Mouse (Mus musculus) hindbrain, embryonic 13.5 days (tissue): Measurements from ENCODE around the gene Lsamp. TPM values are rescaled to one million over a fixed set of nuclear protein-coding genes. Genes with fewer than 3 reads are reported as not detected.

Experiments used
- ATAC-seq: fragments of 200-750 bp; cut with Nextera tagmentation; 2 replicates; pipeline ENCODE4 v1.8.0; 2017; ENCODE audit warnings: moderate TSS enrichment; ENCODE audit not compliant: low FRiP score
- H3K27ac ChIP-seq: fragments of 300-500 bp; sonication (generic); 2 replicates; pipeline ENCODE4 v1.5.1; 2015; ENCODE audit warnings: inconsistent platforms, mild to moderate bottlenecking, moderate library complexity
- H3K27me3 ChIP-seq: fragments of 300-500 bp; sonication (generic); 2 replicates; pipeline ENCODE4 v1.6.1; 2015; ENCODE audit warnings: mild to moderate bottlenecking, inconsistent platforms
- H3K36me3 ChIP-seq: fragments of 300-500 bp; sonication (generic); 2 replicates; pipeline ENCODE4 v1.6.1; 2015; ENCODE audit warnings: mild to moderate bottlenecking, inconsistent platforms
- H3K4me1 ChIP-seq: fragments of 300-500 bp; sonication (generic); replicated peaks from 2 replicates; pipeline ENCODE4 v1.6.1; 2015; ENCODE audit warnings: inconsistent platforms
- H3K4me2 ChIP-seq: fragments of 300-500 bp; sonication (generic); 2 replicates; pipeline ENCODE4 v1.6.1; 2015; ENCODE audit warnings: inconsistent platforms, mild to moderate bottlenecking, moderate library complexity
- H3K4me3 ChIP-seq: fragments of 300-500 bp; sonication (generic); 2 replicates; pipeline ENCODE4 v1.5.1; 2015; ENCODE audit warnings: mild to moderate bottlenecking, inconsistent platforms
- H3K9ac ChIP-seq: fragments of 300-500 bp; sonication (generic); 2 replicates; pipeline ENCODE4 v1.6.1; 2015; ENCODE audit warnings: mild to moderate bottlenecking, inconsistent platforms
- H3K9me3 ChIP-seq: fragments of 300-500 bp; sonication (generic); 2 replicates; pipeline ENCODE4 v1.6.1; 2016; ENCODE audit warnings: inconsistent platforms
- WGBS: fragments of 180-500 bp; shearing (Covaris S2); methylation state at CpG from one replicate; pipeline ENCODE4 v1.1.7; 2015; 5-methylcytosine and 5-hydroxymethylcytosine counted together
- polyA plus RNA-seq: library from polyadenylated mRNA; unstranded; fragments of >200 nt; fragmentation: Nextera tagmentation; extraction: Ambion mirVana; gene quantifications from 2 replicates; pipeline ENCODE4 v1.2.1, GENCODE M21; 2015

Gene Lsamp
- polyA plus RNA-seq, 1 experiment from 2014 or later, result 59.0 TPM

DNA sequence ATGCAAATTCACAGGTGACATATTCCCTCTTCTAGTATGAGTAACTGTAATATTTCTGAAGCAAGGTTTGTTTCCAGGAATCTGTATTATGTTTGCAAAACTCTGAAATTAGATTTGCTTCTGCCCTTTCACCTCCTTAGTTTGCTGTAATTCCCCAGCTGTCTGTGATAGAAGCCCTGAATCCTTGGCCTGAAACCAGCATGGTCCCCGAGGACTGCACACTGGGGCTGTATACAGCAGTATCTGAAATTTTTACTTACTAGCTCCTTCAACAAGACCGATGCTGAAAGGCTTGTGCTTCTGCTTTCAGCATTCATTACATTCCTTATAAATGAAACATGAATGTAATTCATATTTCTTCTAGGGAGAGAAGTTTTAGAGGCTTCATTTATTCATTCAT is 91.4 kb downstream of the Lsamp start:
- H3K4me1 ChIP-seq, result peaks cover 7% of the 10 kb centered on the region
- H3K36me3 ChIP-seq, result no peaks in the 10 kb centered on the region
- 72% methylated on average over 2 of the region's 2 CpGs for WGBS
- H3K9me3 ChIP-seq, result no peaks in the 10 kb centered on the region
- no peak overlapping the region for H3K4me2 ChIP-seq
- H3K27me3 ChIP-seq, result no peaks in the 10 kb centered on the region
- no peak overlapping the region for H3K4me3 ChIP-seq
- H3K9ac ChIP-seq, result no peak overlapping the region
- ATAC-seq, result no peak
- H3K27ac ChIP-seq, result no peak overlapping the region

DNA sequence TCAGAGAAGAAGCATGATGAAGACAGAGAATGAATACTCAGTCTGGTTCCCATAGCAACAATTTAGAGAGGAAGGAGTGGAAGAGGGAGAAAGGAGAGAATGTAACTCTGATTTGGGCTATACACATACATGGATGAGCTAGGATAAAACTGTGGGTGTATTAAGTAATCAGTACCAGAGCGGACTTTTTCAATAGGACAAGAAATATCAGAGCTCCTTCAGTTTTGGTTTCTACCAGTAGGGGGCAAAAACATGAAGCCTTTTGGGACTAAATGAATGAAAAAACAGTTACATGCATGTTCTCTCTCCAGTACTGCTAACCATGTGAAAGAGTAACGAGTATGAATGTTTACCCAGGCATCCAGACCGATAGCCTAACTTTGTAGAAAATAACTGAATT is 96.1 kb downstream of the Lsamp start:
- Histone ChIP-seq H3K36me3 (no peaks in the 10 kb centered on the region), H3K4me1 (peaks cover 7% of the 10 kb centered on the region), H3K9ac (no peak overlapping the region), H3K4me3 (no peak overlapping the region), H3K27me3 (no peaks in the 10 kb centered on the region), H3K27ac (no peak overlapping the region; the same call in 1 of the 2 replicates), H3K9me3 (no peaks in the 10 kb centered on the region), H3K4me2 (no peak overlapping the region)
- ATAC-seq, result no peak
- 76% methylated on average over 3 of the region's 3 CpGs for WGBS

GRCm38 (mm10) chr16:40104329-40104728 is 120.2 kb downstream of the Lsamp start:
- Histone ChIP-seq H3K4me3 (no peak overlapping the region), H3K27me3 (no peaks in the 10 kb centered on the region), H3K4me2 (no peak overlapping the region), H3K9me3 (no peaks in the 10 kb centered on the region), H3K36me3 (no peaks in the 10 kb centered on the region), H3K9ac (no peak overlapping the region), H3K27ac (no peak overlapping the region), H3K4me1 (no peaks in the 10 kb centered on the region)
- no peak for ATAC-seq
- WGBS, result 54% methylated on average over 4 of the region's 4 CpGs

- H3K27ac ChIP-seq, result peak overlapping the region; percentile 58
- peaks cover 7% of the 10 kb centered on the region; the same call in 1 of the 2 replicates for H3K4me1 ChIP-seq
- H3K27me3 ChIP-seq, result no peaks in the 10 kb centered on the region
- no peak overlapping the region for H3K9ac ChIP-seq
- no peak overlapping the region for H3K4me2 ChIP-seq
- H3K36me3 ChIP-seq, result no peaks in the 10 kb centered on the region
- no peaks in the 10 kb centered on the region for H3K9me3 ChIP-seq
- ATAC-seq, result 0 out of 2 replicates have a peak, but pooled peaks have one; percentile 49
- no peak overlapping the region for H3K4me3 ChIP-seq
- 30% methylated on average over 1 of the region's 1 CpGs for WGBS
These were observed 198.8 kb downstream of the Lsamp start for GRCm38 (mm10) chr16:40182918-40183317.

DNA sequence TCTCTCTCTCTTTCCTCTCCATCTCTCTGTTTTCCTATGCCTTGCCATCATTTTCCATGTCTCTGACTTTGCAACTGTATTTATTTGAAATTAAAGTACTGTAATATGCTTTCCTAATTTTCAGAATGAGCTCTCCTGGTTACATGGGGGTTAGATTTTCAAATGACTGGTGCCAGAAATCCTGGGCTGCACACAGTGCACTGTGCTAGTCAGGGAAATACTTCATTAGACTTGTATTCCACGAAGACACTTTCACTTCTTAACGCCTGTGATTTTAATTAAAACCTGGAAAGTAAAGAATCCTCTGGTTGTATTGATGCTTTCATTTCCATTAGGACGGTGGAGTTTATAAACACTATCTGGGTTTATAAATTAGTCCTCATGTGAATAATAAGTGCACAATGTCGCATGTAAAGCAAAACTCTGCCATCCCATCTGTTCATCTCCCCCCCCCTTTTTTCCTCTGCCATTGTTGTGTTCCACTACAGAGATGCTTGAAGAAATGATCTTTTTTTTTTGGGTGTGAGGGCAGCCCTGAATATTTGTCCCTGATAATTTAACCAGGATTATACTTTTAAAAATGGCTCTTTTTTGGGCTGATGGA is 203.9 kb downstream of the Lsamp start:
- no peak for ATAC-seq
- Histone ChIP-seq H3K4me2 (no peak overlapping the region), H3K4me1 (peaks cover 4% of the 10 kb centered on the region; the same call in 1 of the 2 replicates), H3K4me3 (no peak overlapping the region), H3K9me3 (no peaks in the 10 kb centered on the region), H3K36me3 (no peaks in the 10 kb centered on the region), H3K9ac (no peak overlapping the region), H3K27me3 (no peaks in the 10 kb centered on the region), H3K27ac (no peak overlapping the region)
- WGBS, result 49% methylated on average over 4 of the region's 4 CpGs

GRCm38 (mm10) chr16:40194401-40194800 is 210.2 kb downstream of the Lsamp start:
- WGBS, result 47% methylated on average over 3 of the region's 3 CpGs
- no peak overlapping the region for H3K4me2 ChIP-seq
- no peak overlapping the region for H3K4me3 ChIP-seq
- H3K27me3 ChIP-seq, result no peaks in the 10 kb centered on the region
- no peak overlapping the region for H3K9ac ChIP-seq
- no peaks in the 10 kb centered on the region for H3K9me3 ChIP-seq
- H3K27ac ChIP-seq, result no peak overlapping the region
- no peak for ATAC-seq
- no peaks in the 10 kb centered on the region for H3K4me1 ChIP-seq
- no peaks in the 10 kb centered on the region for H3K36me3 ChIP-seq

DNA sequence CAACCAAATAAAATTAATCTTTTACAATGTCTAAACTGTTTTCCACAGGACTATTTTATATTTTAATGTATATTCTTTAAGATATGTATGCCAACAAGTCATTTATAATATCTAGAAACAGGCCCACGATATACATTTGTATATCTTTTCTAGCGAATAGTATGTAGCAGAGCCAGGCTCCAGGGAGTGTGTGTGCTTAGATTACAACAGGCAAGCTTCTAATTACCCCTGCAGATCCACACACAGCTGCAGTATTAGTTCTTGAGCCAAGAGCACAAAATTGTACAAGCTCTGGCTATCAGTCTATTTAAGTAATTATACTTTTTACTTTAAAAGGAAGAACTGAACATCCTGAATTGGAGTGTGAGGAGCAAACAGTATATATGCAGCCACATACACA is 210.7 kb downstream of the Lsamp start:
- WGBS, result 82% methylated on average over 2 of the region's 2 CpGs
- ATAC-seq, result no peak
- H3K4me2 ChIP-seq, result no peak overlapping the region
- H3K9ac ChIP-seq, result no peak overlapping the region
- no peak overlapping the region for H3K4me3 ChIP-seq
- no peaks in the 10 kb centered on the region for H3K36me3 ChIP-seq
- H3K9me3 ChIP-seq, result no peaks in the 10 kb centered on the region
- H3K27ac ChIP-seq, result no peak overlapping the region
- no peaks in the 10 kb centered on the region for H3K4me1 ChIP-seq
- no peaks in the 10 kb centered on the region for H3K27me3 ChIP-seq

- Histone ChIP-seq H3K36me3 (no peaks in the 10 kb centered on the region), H3K4me1 (peaks cover 7% of the 10 kb centered on the region), H3K4me3 (no peak overlapping the region), H3K9ac (no peak overlapping the region), H3K27me3 (no peaks in the 10 kb centered on the region), H3K9me3 (no peaks in the 10 kb centered on the region), H3K27ac (no peak overlapping the region), H3K4me2 (no peak overlapping the region)
- ATAC-seq, result no peak
- WGBS, result 58% methylated on average over 5 of the region's 5 CpGs
These were observed 244.5 kb downstream of the Lsamp start for GRCm38 (mm10) chr16:40228627-40229026.

DNA sequence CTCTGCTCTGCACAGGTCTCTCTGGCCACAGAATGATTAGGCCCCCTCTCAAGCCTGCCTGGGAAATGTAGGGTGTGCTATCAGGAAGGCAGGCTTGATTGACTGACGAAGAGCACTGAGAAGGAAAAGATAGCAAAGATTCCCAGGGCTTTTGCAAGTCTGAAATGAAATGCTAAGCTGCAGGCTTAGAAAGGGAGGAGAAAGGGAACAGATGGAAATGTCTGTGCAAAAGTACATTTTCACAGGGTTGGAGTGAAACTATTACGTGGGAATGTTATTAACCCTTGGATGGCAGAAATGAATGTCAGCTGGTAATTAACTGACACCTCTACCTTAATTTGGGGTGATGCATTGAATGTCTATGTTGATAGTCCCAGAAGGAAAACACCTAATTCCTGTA is 248.9 kb downstream of the Lsamp start:
- H3K9ac ChIP-seq, result no peak overlapping the region
- no peak overlapping the region for H3K27ac ChIP-seq
- no peaks in the 10 kb centered on the region for H3K36me3 ChIP-seq
- H3K9me3 ChIP-seq, result no peaks in the 10 kb centered on the region
- 70% methylated on average over 2 of the region's 2 CpGs for WGBS
- no peak overlapping the region for H3K4me3 ChIP-seq
- H3K4me1 ChIP-seq, result peaks cover 17% of the 10 kb centered on the region
- no peak overlapping the region for H3K4me2 ChIP-seq
- no peak for ATAC-seq
- no peaks in the 10 kb centered on the region for H3K27me3 ChIP-seq

GRCm38 (mm10) chr16:40234151-40234895 is 250.2 kb downstream of the Lsamp start:
- no peak overlapping the region for H3K4me3 ChIP-seq
- peak overlapping the region; percentile 36; the same call in 1 of the 2 replicates for H3K27ac ChIP-seq
- H3K9me3 ChIP-seq, result no peaks in the 10 kb centered on the region
- ATAC-seq, result no peak
- H3K4me1 ChIP-seq, result peaks cover 17% of the 10 kb centered on the region
- H3K4me2 ChIP-seq, result no peak overlapping the region
- H3K36me3 ChIP-seq, result no peaks in the 10 kb centered on the region
- 68% methylated on average over 13 of the region's 13 CpGs for WGBS
- H3K27me3 ChIP-seq, result no peaks in the 10 kb centered on the region
- H3K9ac ChIP-seq, result no peak overlapping the region

DNA sequence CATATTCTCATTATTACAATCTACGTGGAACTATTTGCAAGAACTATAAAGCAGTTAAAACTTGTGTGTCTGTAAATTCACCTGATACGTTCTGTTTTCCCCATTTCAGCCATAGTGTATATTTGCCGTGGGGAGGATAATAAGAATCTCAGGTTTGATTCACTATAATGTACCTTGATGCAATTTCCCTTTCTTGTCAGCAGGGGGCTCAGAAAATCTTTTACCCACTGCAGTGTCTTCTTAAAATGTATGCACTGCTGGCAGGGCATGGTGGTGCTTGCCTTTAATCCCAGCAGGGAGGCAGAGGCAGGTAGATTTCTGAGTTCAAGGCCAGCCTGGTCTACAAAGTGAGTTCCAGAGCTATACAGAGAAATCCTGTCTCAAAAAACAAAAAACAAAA is 287.7 kb downstream of the Lsamp start:
- ATAC-seq, result no peak
- Histone ChIP-seq H3K9ac (no peak overlapping the region), H3K4me3 (no peak overlapping the region), H3K4me1 (no peaks in the 10 kb centered on the region), H3K27ac (no peak overlapping the region), H3K4me2 (no peak overlapping the region), H3K36me3 (no peaks in the 10 kb centered on the region), H3K27me3 (no peaks in the 10 kb centered on the region), H3K9me3 (no peaks in the 10 kb centered on the region)
- WGBS, result 79% methylated on average over 3 of the region's 3 CpGs

GRCm38 (mm10) chr16:40290132-40290531 is 306.0 kb downstream of the Lsamp start:
- H3K9me3 ChIP-seq, result no peaks in the 10 kb centered on the region
- WGBS, result 69% methylated on average over 4 of the region's 4 CpGs
- no peaks in the 10 kb centered on the region for H3K27me3 ChIP-seq
- H3K4me1 ChIP-seq, result peaks cover 5% of the 10 kb centered on the region
- H3K4me3 ChIP-seq, result no peak overlapping the region
- no peaks in the 10 kb centered on the region for H3K36me3 ChIP-seq
- H3K27ac ChIP-seq, result no peak overlapping the region
- no peak overlapping the region for H3K9ac ChIP-seq
- no peak overlapping the region for H3K4me2 ChIP-seq
- no peak for ATAC-seq
